Comparison of ENCODE assay signal across 8 mouse cellular contexts in the genomic region with DNA sequence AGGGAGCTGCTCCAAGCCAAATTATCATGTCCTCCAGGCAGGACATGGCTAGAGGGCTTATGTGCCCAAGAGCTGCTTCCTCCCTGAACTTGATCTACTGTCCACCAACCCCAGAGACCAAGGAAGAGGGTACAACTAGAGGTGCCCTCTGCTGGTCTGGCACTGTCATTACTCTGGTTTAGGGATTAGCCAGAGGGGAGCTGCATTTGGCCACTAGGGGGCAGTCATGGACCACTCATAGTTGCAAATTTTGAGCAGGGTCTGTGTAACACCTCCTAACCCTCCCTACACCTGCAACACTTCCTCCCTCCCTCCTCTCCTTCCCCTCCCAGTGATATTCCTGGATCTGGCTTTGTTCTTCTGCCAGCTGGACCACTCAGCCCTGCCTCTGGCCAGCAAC. TPM values are rescaled to one million over a fixed set of nuclear protein-coding genes. Genes with fewer than 3 reads are reported as not detected.
DNase-seq lines count a peak whose midpoint lies in the region; ATAC-seq and TF ChIP-seq lines count a peak whose summit lies in the region.

No protein-coding gene starts in this region.

- no peak overlapping the region for H3K4me2 ChIP-seq in kidney, postnatal 0 days (ENCODE audit: low read length)
- H3K4me2 ChIP-seq in liver, embryonic 12.5 days = no peak overlapping the region
- no peak overlapping the region for H3K4me2 ChIP-seq in stomach, embryonic 14.5 days (replicated peaks; ENCODE audit: low read depth, low read length)

- peaks cover 39% of the 10 kb centered on the region for H3K4me1 ChIP-seq in embryonic facial prominence, embryonic 10.5 days
- H3K4me1 ChIP-seq in kidney, postnatal 0 days (replicated peaks; ENCODE audit: insufficient read depth, low read length) = peaks cover 6% of the 10 kb centered on the region; the same call in 1 of the 2 replicates
- peaks cover 36% of the 10 kb centered on the region for H3K4me1 ChIP-seq in liver, embryonic 12.5 days
- peaks cover 20% of the 10 kb centered on the region; the same call in 1 of the 2 replicates for H3K4me1 ChIP-seq in stomach, embryonic 14.5 days (ENCODE audit: control insufficient read depth, insufficient read depth, low read length)

- H3K9me3 ChIP-seq in embryonic facial prominence, embryonic 10.5 days = no peaks in the 10 kb centered on the region
- no peaks in the 10 kb centered on the region for H3K9me3 ChIP-seq in kidney, postnatal 0 days (replicated peaks; ENCODE audit: low read length)
- no peaks in the 10 kb centered on the region for H3K9me3 ChIP-seq in liver, embryonic 12.5 days (replicated peaks)
- no peaks in the 10 kb centered on the region for H3K9me3 ChIP-seq in stomach, embryonic 14.5 days (ENCODE audit: control insufficient read depth, low read depth, low read length)

- H3K4me3 ChIP-seq in embryonic facial prominence, embryonic 10.5 days = no peak overlapping the region
- no peak overlapping the region for H3K4me3 ChIP-seq in kidney, postnatal 0 days (replicated peaks; ENCODE audit: low read depth, low read length)
- H3K4me3 ChIP-seq in liver, embryonic 12.5 days = no peak overlapping the region
- H3K4me3 ChIP-seq in stomach, embryonic 14.5 days (ENCODE audit: low read depth, low read length) = no peak overlapping the region

- DNase-seq in 416B (ENCODE audit: low read depth) = peak; percentile 85
- peak; percentile 93 for DNase-seq in adrenal gland, postnatal 14 days
- peak; percentile 88 for DNase-seq in embryonic facial prominence, embryonic 10.5 days (ENCODE audit: low spot score)
- peak; percentile 84 for DNase-seq in heart, adult 8-10 months (ENCODE audit: low spot score)
- peak; percentile 93 for DNase-seq in kidney, postnatal 0 days (ENCODE audit: low spot score)
- DNase-seq in neural tube, embryonic 10.5 days (ENCODE audit: extremely low spot score, low spot score) = peak; percentile 88

- H3K9ac ChIP-seq in kidney, postnatal 0 days (ENCODE audit: low read depth, low read length) = no peak overlapping the region
- H3K9ac ChIP-seq in liver, embryonic 12.5 days = no peak overlapping the region
- H3K9ac ChIP-seq in stomach, embryonic 14.5 days (replicated peaks; ENCODE audit: low read depth, low read length) = no peak overlapping the region

- ATAC-seq in kidney, postnatal 0 days (replicated peaks; ENCODE audit: low FRiP score, low read depth) = peak; percentile 8; the same call in 1 of the 2 replicates
- peak; percentile 30 for ATAC-seq in liver, embryonic 12.5 days
- peak; percentile 24 for ATAC-seq in stomach, embryonic 14.5 days (ENCODE audit: insufficient number of reproducible peaks, insufficient read depth, low FRiP score, low read depth)

- no peaks in the 10 kb centered on the region; the same call in 1 of the 2 replicates for H3K36me3 ChIP-seq in embryonic facial prominence, embryonic 10.5 days (replicated peaks)
- H3K36me3 ChIP-seq in kidney, postnatal 0 days (ENCODE audit: insufficient read depth, low read length) = peaks cover 26% of the 10 kb centered on the region; the same call in 1 of the 2 replicates
- peaks cover 36% of the 10 kb centered on the region for H3K36me3 ChIP-seq in liver, embryonic 12.5 days
- peaks cover 40% of the 10 kb centered on the region for H3K36me3 ChIP-seq in stomach, embryonic 14.5 days (ENCODE audit: control insufficient read depth, insufficient read depth, low read length)

- H3K27ac ChIP-seq in embryonic facial prominence, embryonic 10.5 days (replicated peaks) = no peak overlapping the region
- H3K27ac ChIP-seq in kidney, postnatal 0 days = no peak overlapping the region
- no peak overlapping the region for H3K27ac ChIP-seq in liver, embryonic 12.5 days
- no peak overlapping the region for H3K27ac ChIP-seq in stomach, embryonic 14.5 days (ENCODE audit: low read length)

- peak; percentile 100 for TF ChIP-seq CTCF in kidney, postnatal 0 days (IDR thresholded peaks at IDR 0.05; ENCODE audit: low read depth)

- peaks cover 14% of the 10 kb centered on the region for H3K27me3 ChIP-seq in embryonic facial prominence, embryonic 10.5 days (replicated peaks; ENCODE audit: low read depth, poor library complexity, severe bottlenecking)
- no peaks in the 10 kb centered on the region for H3K27me3 ChIP-seq in kidney, postnatal 0 days (ENCODE audit: insufficient read depth, low read length)
- H3K27me3 ChIP-seq in liver, embryonic 12.5 days (replicated peaks) = peaks cover 10% of the 10 kb centered on the region
- H3K27me3 ChIP-seq in stomach, embryonic 14.5 days (ENCODE audit: control insufficient read depth, insufficient read depth, low read length) = no peaks in the 10 kb centered on the region

RNA-seq across cellular contexts. Expression of a gene that starts 2.1 kb away (rescaled TPM):
- not detected in 2 replicates for total RNA-seq in adrenal gland, postnatal 14 days (2021)
- polyA plus RNA-seq in embryonic facial prominence, embryonic 10.5 days (2016; fragmentation: Nextera tagmentation; extraction: Ambion mirVana) = not detected in 2 replicates
- 1 to 10 TPM in 2 of 4 experiments, not detected in 2; 3.7 to 4.3 TPM for total RNA-seq in heart, adult 8-10 months (2022)
- polyA plus RNA-seq in kidney, postnatal 0 days (2015; fragmentation: Nextera tagmentation; extraction: Ambion mirVana) = 4.5 and 5.3 TPM in 2 replicates
- not detected in 2 replicates for polyA plus RNA-seq in liver, embryonic 12.5 days (2016; fragmentation: Nextera tagmentation; extraction: Ambion mirVana)
- polyA plus RNA-seq in stomach, embryonic 14.5 days (2014; fragmentation: Nextera tagmentation; extraction: Ambion mirVana) = 0.31 and 8.0 TPM in 2 replicates

RNA-seq across cellular contexts. Expression of a gene that starts 8.7 kb away (rescaled TPM):
- 132 and 141 TPM in 2 replicates for total RNA-seq in adrenal gland, postnatal 14 days (2021)
- polyA plus RNA-seq in embryonic facial prominence, embryonic 10.5 days (2016; fragmentation: Nextera tagmentation; extraction: Ambion mirVana) = 21.7 and 22.5 TPM in 2 replicates
- total RNA-seq in heart, adult 8-10 months (2022) = 10 to 100 TPM; 46.1 to 58.6 (median 52.8) TPM
- polyA plus RNA-seq in kidney, postnatal 0 days (2015; fragmentation: Nextera tagmentation; extraction: Ambion mirVana) = 21.0 and 22.1 TPM in 2 replicates
- polyA plus RNA-seq in liver, embryonic 12.5 days (2016; fragmentation: Nextera tagmentation; extraction: Ambion mirVana) = 11.9 and 12.0 TPM in 2 replicates
- polyA plus RNA-seq in stomach, embryonic 14.5 days (2014; fragmentation: Nextera tagmentation; extraction: Ambion mirVana) = 8.9 and 20.7 TPM in 2 replicates
